Mouse (Mus musculus) testis, adult 2 months (tissue): ENCODE data around the gene Slc25a27.
A peak's percentile ranks its signal among the peaks of the same experiment; 100 is the strongest.

Experiments used
- CTCF ChIP-seq: fragments of 200-500 bp; IDR thresholded peaks from 2 replicates; pipeline ENCODE4 v1.5.1; 2012; ENCODE audit warnings: low read depth, mild to moderate bottlenecking, inconsistent platforms, low read length, moderate library complexity; ENCODE audit not compliant: control insufficient read depth, insufficient read depth, insufficient replicate concordance
- POLR2A ChIP-seq: fragments of 200-500 bp; IDR thresholded peaks from 2 replicates; pipeline ENCODE4 v1.6.1; 2012; ENCODE audit warnings: low read depth, mild to moderate bottlenecking, inconsistent platforms, low read length, moderate library complexity; ENCODE audit not compliant: control insufficient read depth

- no peak for TF ChIP-seq POLR2A
- peak; percentile 82 for TF ChIP-seq CTCF
These were observed 32.1 kb upstream of the Slc25a27 start for GRCm38 (mm10) chr17:43698997-43699649.
